ENCODE assay signal across 8 mouse cellular contexts in genomic region chr5:43354351-43354942, GRCm38 (mm10).
DNase-seq lines count a peak whose midpoint lies in the region; ATAC-seq and TF ChIP-seq lines count a peak whose summit lies in the region.

No protein-coding gene starts in this region.

- no peaks in the 10 kb centered on the region for H3K79me2 ChIP-seq in myocyte (ENCODE audit: control insufficient read depth, insufficient read depth)

- H3ac ChIP-seq in myocyte (ENCODE audit: control insufficient read depth, insufficient read length) = no peak overlapping the region

- peaks cover 9% of the 10 kb centered on the region for H3K4me1 ChIP-seq in E14TG2a.4 (replicated peaks; ENCODE audit: low read depth, low read length)
- H3K4me1 ChIP-seq in heart, embryonic 15.5 days (replicated peaks) = peaks cover 26% of the 10 kb centered on the region
- H3K4me1 ChIP-seq in liver, embryonic 13.5 days (replicated peaks) = peaks cover 27% of the 10 kb centered on the region

- 27% methylated on average over 14 of the region's 14 CpGs for WGBS in heart, embryonic 15.5 days
- WGBS in liver, embryonic 13.5 days (ENCODE audit: insufficient replicate concordance) = 34% methylated on average over 14 of the region's 14 CpGs

- no peak for TF ChIP-seq CTCF in E14TG2a.4 (conservative IDR thresholded peaks at IDR 0.05; ENCODE audit: low read length)

- H3K36me3 ChIP-seq in E14TG2a.4 (ENCODE audit: insufficient read depth, low read length) (no peaks in the 10 kb centered on the region), myocyte (ENCODE audit: control insufficient read depth, insufficient read depth) (no peaks in the 10 kb centered on the region)
- no peaks in the 10 kb centered on the region for H3K36me3 ChIP-seq in heart, embryonic 15.5 days
- no peaks in the 10 kb centered on the region for H3K36me3 ChIP-seq in liver, embryonic 13.5 days

- ATAC-seq in heart, embryonic 15.5 days (replicated peaks; ENCODE audit: insufficient number of reproducible peaks, insufficient read depth, low FRiP score, low read depth) = peak; percentile 11; the same call in 1 of the 2 replicates
- peak; percentile 53 for ATAC-seq in liver, embryonic 13.5 days (ENCODE audit: low read depth)

- peaks cover 61% of the 10 kb centered on the region for H3K9me3 ChIP-seq in E14TG2a.4 (ENCODE audit: low read length)
- H3K9me3 ChIP-seq in heart, embryonic 15.5 days (replicated peaks) = no peaks in the 10 kb centered on the region
- H3K9me3 ChIP-seq in liver, embryonic 13.5 days (replicated peaks) = no peaks in the 10 kb centered on the region

- peak overlapping the region; percentile 94 for H3K27ac ChIP-seq in heart, embryonic 15.5 days
- H3K27ac ChIP-seq in liver, embryonic 13.5 days = peak overlapping the region; percentile 15; the same call in 1 of the 2 replicates

- peak overlapping the region; percentile 69 for H3K4me2 ChIP-seq in heart, embryonic 15.5 days
- H3K4me2 ChIP-seq in liver, embryonic 13.5 days = peak overlapping the region; percentile 77
- peak overlapping the region; percentile 93 for H3K4me2 ChIP-seq in myocyte (ENCODE audit: low read depth)

- H3K27me3 ChIP-seq in E14TG2a.4 (ENCODE audit: insufficient read depth, low read length) (no peaks in the 10 kb centered on the region), myocyte (ENCODE audit: control insufficient read depth, insufficient read depth, insufficient read length) (no peaks in the 10 kb centered on the region)
- H3K27me3 ChIP-seq in heart, embryonic 15.5 days = no peaks in the 10 kb centered on the region
- H3K27me3 ChIP-seq in liver, embryonic 13.5 days = no peaks in the 10 kb centered on the region

- DNase-seq in Muller cell, postnatal 12 days (ENCODE audit: inconsistent ontology term) = peak; percentile 72
- DNase-seq in liver, embryonic 13.5 days = peak; percentile 6
- DNase-seq in left cerebral cortex, adult 11 months (ENCODE audit: low spot score) = no peak
- DNase-seq in urinary bladder, adult 18-20 months (ENCODE audit: low spot score in 2 of 2) = no peak
- DNase-seq in frontal cortex, postnatal 10 days (ENCODE audit: low spot score in 2 of 2) = no peak

- 0 out of 2 replicates have a peak overlapping the region, but pooled peaks have one; percentile 47 for H3K9ac ChIP-seq in heart, embryonic 15.5 days
- H3K9ac ChIP-seq in liver, embryonic 13.5 days = peak overlapping the region; percentile 68

- TF ChIP-seq POLR2A in myocyte (IDR thresholded peaks at IDR 0.05; ENCODE audit: insufficient read length, low read depth) = no peak

- 0 out of 2 replicates have a peak overlapping the region, but pooled peaks have one; percentile 26 for H3K4me3 ChIP-seq in E14TG2a.4 (replicated peaks; ENCODE audit: low read length)
- peak overlapping the region; percentile 50 for H3K4me3 ChIP-seq in heart, embryonic 15.5 days
- H3K4me3 ChIP-seq in liver, embryonic 13.5 days (replicated peaks) = peak overlapping the region; percentile 55
- H3K4me3 ChIP-seq in myocyte = peak overlapping the region; percentile 9

TF ChIP-seq in myocyte, 11 proteins besides CTCF, POLR2A, EP300 and RAD21:
- no peak for TF ChIP-seq REST (IDR thresholded peaks at IDR 0.05; ENCODE audit: insufficient read depth, insufficient read length)
- TF ChIP-seq TCF12 (IDR thresholded peaks at IDR 0.05; ENCODE audit: insufficient read depth, poor library complexity, severe bottlenecking) = no peak
- TF ChIP-seq CEBPB (IDR thresholded peaks at IDR 0.05; ENCODE audit: insufficient read depth, poor library complexity, severe bottlenecking) = no peak
- TF ChIP-seq MAX (IDR thresholded peaks at IDR 0.05; ENCODE audit: low read depth) = no peak
- TF ChIP-seq E2F4 (IDR thresholded peaks at IDR 0.05; ENCODE audit: insufficient read depth) = no peak
- no peak for TF ChIP-seq MYOD1 (IDR thresholded peaks at IDR 0.05; ENCODE audit: control insufficient read depth in 1 of 3, insufficient read length in 2 of 3, low read depth in 2 of 3)
- no peak for TF ChIP-seq SRF (IDR thresholded peaks at IDR 0.05; ENCODE audit: control insufficient read depth, insufficient read length, low read depth)
- no peak for TF ChIP-seq USF1 (IDR thresholded peaks at IDR 0.05; ENCODE audit: low read depth)
TF ChIP-seq in myocyte: peak in this region for 0.

Comparison
In these comparisons a context has a peak if more than half of its experiments do, and no peak if none do; other contexts are left out.
1. DNase-seq: peak in Muller cell, postnatal 12 days (single experiment) and liver, embryonic 13.5 days (single experiment); none in left cerebral cortex, adult 11 months (single experiment), urinary bladder, adult 18-20 months (0 of 2) and frontal cortex, postnatal 10 days (0 of 2).
2. Peak in every context shown above with its lines, with median percentiles within 50 percentile points of each other: H3K4me3 ChIP-seq and H3K4me2 ChIP-seq.